ENCODE assay signal across 7 mouse cellular contexts in genomic region chr16:3351508-3352046, GRCm38 (mm10).
DNase-seq lines count a peak whose midpoint lies in the region; ATAC-seq lines count a peak whose summit lies in the region.
"Not testable (repeated sequence)": the region's sequence is repeated elsewhere in the genome, so short reads cannot be mapped to it uniquely, and the experiment has no call there.

No protein-coding gene starts in this region.

- DNase-seq in ZHBTc4 (ENCODE audit: low read depth, low spot score): peak; percentile 3
- DNase-seq in lung, postnatal 4 days: peak; percentile 7 to 29
- peak; percentile 0 for DNase-seq in right cerebral cortex, adult 18-20 months

- H3K36me3 ChIP-seq in embryonic facial prominence, embryonic 13.5 days; intestine, embryonic 15.5 days; limb, embryonic 12.5 days: not testable (repeated sequence)

- H3K27ac ChIP-seq in embryonic facial prominence, embryonic 13.5 days; intestine, embryonic 15.5 days; limb, embryonic 12.5 days: not testable (repeated sequence)

- not testable (repeated sequence) for H3K4me2 ChIP-seq in embryonic facial prominence, embryonic 13.5 days; intestine, embryonic 15.5 days (replicated peaks); limb, embryonic 12.5 days

- 78% methylated on average over 3 of the region's 3 CpGs for WGBS in embryonic facial prominence, embryonic 13.5 days
- WGBS in intestine, embryonic 15.5 days: 78% methylated on average over 3 of the region's 3 CpGs
- WGBS in limb, embryonic 12.5 days: 80% methylated on average over 3 of the region's 3 CpGs

- ATAC-seq in embryonic facial prominence, embryonic 13.5 days (ENCODE audit: insufficient number of reproducible peaks, insufficient read depth, low FRiP score, low TSS enrichment, low read depth): peak; percentile 95
- ATAC-seq in granulocyte monocyte progenitor cell, adult 5-6 weeks (replicated peaks; ENCODE audit: poor library complexity, severe bottlenecking): peak; percentile 50; the same call in 1 of the 2 replicates
- peak; percentile 91 for ATAC-seq in intestine, embryonic 15.5 days
- peak; percentile 86; the same call in 1 of the 2 replicates for ATAC-seq in limb, embryonic 12.5 days (ENCODE audit: insufficient number of reproducible peaks, insufficient read depth, low FRiP score, low TSS enrichment, low read depth)

- H3K9ac ChIP-seq in embryonic facial prominence, embryonic 13.5 days; intestine, embryonic 15.5 days; limb, embryonic 12.5 days (replicated peaks): not testable (repeated sequence)

- not testable (repeated sequence) for H3K4me3 ChIP-seq in embryonic facial prominence, embryonic 13.5 days; intestine, embryonic 15.5 days (replicated peaks); limb, embryonic 12.5 days (replicated peaks)

- not testable (repeated sequence) for H3K27me3 ChIP-seq in embryonic facial prominence, embryonic 13.5 days; intestine, embryonic 15.5 days (replicated peaks); limb, embryonic 12.5 days

- H3K4me1 ChIP-seq in embryonic facial prominence, embryonic 13.5 days; intestine, embryonic 15.5 days (replicated peaks); limb, embryonic 12.5 days (replicated peaks): not testable (repeated sequence)

- H3K9me3 ChIP-seq in embryonic facial prominence, embryonic 13.5 days; intestine, embryonic 15.5 days; limb, embryonic 12.5 days: not testable (repeated sequence)
